Mouse (Mus musculus): Measurements from ENCODE around the gene Arvcf. TPM values are rescaled to one million over a fixed set of nuclear protein-coding genes. Genes with fewer than 3 reads are reported as not detected.

The Arvcf gene
- polyA plus RNA-seq, 1 experiment from 2014 or later, result 20.6 TPM

DNA sequence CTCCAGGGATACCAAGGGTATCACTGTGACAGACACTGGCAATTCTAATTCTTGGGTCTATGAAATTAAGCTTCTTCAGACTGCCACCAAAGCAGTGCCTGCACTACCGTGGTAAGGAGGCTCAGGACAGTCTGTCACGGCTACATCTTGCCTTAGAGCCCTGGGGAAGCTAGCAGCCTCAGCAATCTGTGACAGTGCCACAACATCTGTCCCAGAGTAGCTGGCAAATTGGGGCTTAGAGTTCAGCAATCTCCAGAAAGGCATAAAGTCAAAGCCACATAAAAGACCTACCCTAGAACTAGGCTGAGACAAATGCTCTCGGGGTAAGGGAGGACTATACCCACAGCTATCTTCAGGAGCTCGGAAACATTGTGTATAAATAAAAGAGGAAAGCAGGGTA, 22.2 kb upstream of the Arvcf start:
- ATAC-seq (replicated peaks; ENCODE audit: low FRiP score, low read depth), result no peak
- Histone ChIP-seq H3K9ac (ENCODE audit: low read depth, low read length) (no peak overlapping the region), H3K27ac (no peak overlapping the region), H3K9me3 (replicated peaks; ENCODE audit: low read length) (no peaks in the 10 kb centered on the region), H3K4me2 (ENCODE audit: low read length) (no peak overlapping the region), H3K36me3 (ENCODE audit: insufficient read depth, low read length) (no peaks in the 10 kb centered on the region), H3K4me3 (replicated peaks; ENCODE audit: low read depth, low read length) (no peak overlapping the region), H3K4me1 (replicated peaks; ENCODE audit: insufficient read depth, low read length) (no peaks in the 10 kb centered on the region), H3K27me3 (ENCODE audit: insufficient read depth, low read length) (no peaks in the 10 kb centered on the region)
- no peak for DNase-seq (ENCODE audit: low spot score)
- WGBS, result 60% methylated on average over 4 of the region's 4 CpGs
- no peak for TF ChIP-seq CTCF (IDR thresholded peaks at IDR 0.05; ENCODE audit: low read depth)

DNA sequence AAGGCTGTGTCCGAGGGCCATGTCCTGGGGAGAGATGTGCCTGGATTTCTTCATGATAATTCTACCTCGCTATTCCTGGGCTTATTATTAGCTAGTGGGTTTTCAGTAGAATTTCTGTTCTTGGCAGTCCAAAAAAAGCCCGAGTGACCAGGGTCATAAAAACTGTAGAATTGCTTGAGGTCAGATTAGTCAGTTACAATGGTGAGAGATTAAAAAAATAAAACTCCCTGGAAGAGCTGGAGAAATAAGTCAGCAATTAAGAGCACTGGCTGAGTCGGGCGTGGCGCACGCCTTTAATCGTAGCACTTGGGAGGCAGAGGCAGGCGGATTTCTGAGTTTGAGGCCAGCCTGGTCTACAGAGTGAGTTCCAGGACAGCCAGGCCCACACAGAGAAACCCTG, 20.0 kb upstream of the Arvcf start:
- TF ChIP-seq CTCF (IDR thresholded peaks at IDR 0.05; ENCODE audit: low read depth), result no peak
- H3K4me2 ChIP-seq (ENCODE audit: low read length), result no peak overlapping the region
- H3K9me3 ChIP-seq (replicated peaks; ENCODE audit: low read length), result no peaks in the 10 kb centered on the region
- no peak for ATAC-seq (replicated peaks; ENCODE audit: low FRiP score, low read depth)
- H3K27me3 ChIP-seq (ENCODE audit: insufficient read depth, low read length), result no peaks in the 10 kb centered on the region
- no peak overlapping the region for H3K9ac ChIP-seq (ENCODE audit: low read depth, low read length)
- H3K4me3 ChIP-seq (replicated peaks; ENCODE audit: low read depth, low read length), result no peak overlapping the region
- no peak overlapping the region for H3K27ac ChIP-seq
- H3K4me1 ChIP-seq (replicated peaks; ENCODE audit: insufficient read depth, low read length), result no peaks in the 10 kb centered on the region
- no peaks in the 10 kb centered on the region for H3K36me3 ChIP-seq (ENCODE audit: insufficient read depth, low read length)
- WGBS, result 89% methylated on average over 9 of the region's 9 CpGs
- no peak for DNase-seq (ENCODE audit: low spot score)

GRCm38 (mm10) chr16:18328524-18328923, 19.5 kb upstream of the Arvcf start:
- no peak overlapping the region for H3K4me3 ChIP-seq (replicated peaks; ENCODE audit: low read depth, low read length)
- H3K36me3 ChIP-seq (ENCODE audit: insufficient read depth, low read length), result no peaks in the 10 kb centered on the region
- H3K27me3 ChIP-seq (ENCODE audit: insufficient read depth, low read length), result no peaks in the 10 kb centered on the region
- DNase-seq (ENCODE audit: low spot score) (no peak), ATAC-seq (replicated peaks; ENCODE audit: low FRiP score, low read depth) (no peak)
- WGBS, result 88% methylated on average over 1 of the region's 1 CpGs
- H3K9ac ChIP-seq (ENCODE audit: low read depth, low read length), result no peak overlapping the region
- no peak overlapping the region for H3K27ac ChIP-seq
- no peaks in the 10 kb centered on the region for H3K9me3 ChIP-seq (replicated peaks; ENCODE audit: low read length)
- no peaks in the 10 kb centered on the region for H3K4me1 ChIP-seq (replicated peaks; ENCODE audit: insufficient read depth, low read length)
- no peak for TF ChIP-seq CTCF (IDR thresholded peaks at IDR 0.05; ENCODE audit: low read depth)
- no peak overlapping the region for H3K4me2 ChIP-seq (ENCODE audit: low read length)

DNA sequence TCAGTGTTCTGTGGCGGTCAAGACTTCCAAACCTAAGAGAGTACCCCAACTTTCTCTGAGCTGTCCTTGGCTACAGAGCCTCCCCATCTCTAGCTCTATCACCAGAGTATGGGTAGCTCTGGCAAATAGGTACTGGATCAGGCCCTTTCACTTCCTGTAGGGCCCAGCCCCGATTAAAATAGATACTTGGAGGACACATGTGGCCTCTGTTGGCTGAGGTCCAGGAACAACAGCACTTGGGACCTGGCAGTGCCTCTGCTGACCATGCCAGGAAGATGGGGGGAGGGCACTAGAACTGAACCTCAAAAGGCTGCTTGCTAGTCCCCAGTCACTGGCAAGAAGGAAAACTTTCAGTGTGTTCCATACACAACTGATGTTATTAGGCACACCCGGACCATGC, 14.0 kb upstream of the Arvcf start:
- no peak overlapping the region for H3K9ac ChIP-seq (ENCODE audit: low read depth, low read length)
- no peaks in the 10 kb centered on the region for H3K9me3 ChIP-seq (replicated peaks; ENCODE audit: low read length)
- no peak overlapping the region for H3K4me3 ChIP-seq (replicated peaks; ENCODE audit: low read depth, low read length)
- no peak for DNase-seq (ENCODE audit: low spot score)
- 72% methylated on average over 3 of the region's 3 CpGs for WGBS
- no peak for TF ChIP-seq CTCF (IDR thresholded peaks at IDR 0.05; ENCODE audit: low read depth)
- H3K27ac ChIP-seq, result no peak overlapping the region
- no peak overlapping the region for H3K4me2 ChIP-seq (ENCODE audit: low read length)
- 0 out of 2 replicates have a peak, but pooled peaks cover 2% of the 10 kb centered on the region for H3K36me3 ChIP-seq (ENCODE audit: insufficient read depth, low read length)
- H3K27me3 ChIP-seq (ENCODE audit: insufficient read depth, low read length), result no peaks in the 10 kb centered on the region
- ATAC-seq (replicated peaks; ENCODE audit: low FRiP score, low read depth), result no peak
- no peaks in the 10 kb centered on the region for H3K4me1 ChIP-seq (replicated peaks; ENCODE audit: insufficient read depth, low read length)

- no peak for ATAC-seq (replicated peaks; ENCODE audit: low FRiP score, low read depth)
- Histone ChIP-seq H3K9me3 (replicated peaks; ENCODE audit: low read length) (no peaks in the 10 kb centered on the region), H3K4me2 (ENCODE audit: low read length) (no peak overlapping the region), H3K36me3 (ENCODE audit: insufficient read depth, low read length) (0 out of 2 replicates have a peak, but pooled peaks cover 4% of the 10 kb centered on the region), H3K9ac (ENCODE audit: low read depth, low read length) (no peak overlapping the region), H3K4me3 (replicated peaks; ENCODE audit: low read depth, low read length) (no peak overlapping the region), H3K27ac (no peak overlapping the region), H3K4me1 (replicated peaks; ENCODE audit: insufficient read depth, low read length) (no peaks in the 10 kb centered on the region), H3K27me3 (ENCODE audit: insufficient read depth, low read length) (no peaks in the 10 kb centered on the region)
- TF ChIP-seq CTCF (IDR thresholded peaks at IDR 0.05; ENCODE audit: low read depth), result no peak
- no peak for DNase-seq (ENCODE audit: low spot score)
- WGBS, result 94% methylated on average over 3 of the region's 3 CpGs
Measured at GRCm38 (mm10) chr16:18335981-18336380, 12.0 kb upstream of the Arvcf start.

GRCm38 (mm10) chr16:18337261-18337660, 10.7 kb upstream of the Arvcf start:
- H3K27ac ChIP-seq, result no peak overlapping the region
- H3K4me1 ChIP-seq (replicated peaks; ENCODE audit: insufficient read depth, low read length), result no peaks in the 10 kb centered on the region
- 0 out of 2 replicates have a peak, but pooled peaks cover 4% of the 10 kb centered on the region for H3K36me3 ChIP-seq (ENCODE audit: insufficient read depth, low read length)
- no peak overlapping the region for H3K4me2 ChIP-seq (ENCODE audit: low read length)
- no peak overlapping the region for H3K4me3 ChIP-seq (replicated peaks; ENCODE audit: low read depth, low read length)
- WGBS, result 85% methylated on average over 4 of the region's 4 CpGs
- H3K9me3 ChIP-seq (replicated peaks; ENCODE audit: low read length), result no peaks in the 10 kb centered on the region
- H3K27me3 ChIP-seq (ENCODE audit: insufficient read depth, low read length), result no peaks in the 10 kb centered on the region
- no peak for TF ChIP-seq CTCF (IDR thresholded peaks at IDR 0.05; ENCODE audit: low read depth)
- no peak for DNase-seq (ENCODE audit: low spot score)
- no peak for ATAC-seq (replicated peaks; ENCODE audit: low FRiP score, low read depth)
- no peak overlapping the region for H3K9ac ChIP-seq (ENCODE audit: low read depth, low read length)

DNA sequence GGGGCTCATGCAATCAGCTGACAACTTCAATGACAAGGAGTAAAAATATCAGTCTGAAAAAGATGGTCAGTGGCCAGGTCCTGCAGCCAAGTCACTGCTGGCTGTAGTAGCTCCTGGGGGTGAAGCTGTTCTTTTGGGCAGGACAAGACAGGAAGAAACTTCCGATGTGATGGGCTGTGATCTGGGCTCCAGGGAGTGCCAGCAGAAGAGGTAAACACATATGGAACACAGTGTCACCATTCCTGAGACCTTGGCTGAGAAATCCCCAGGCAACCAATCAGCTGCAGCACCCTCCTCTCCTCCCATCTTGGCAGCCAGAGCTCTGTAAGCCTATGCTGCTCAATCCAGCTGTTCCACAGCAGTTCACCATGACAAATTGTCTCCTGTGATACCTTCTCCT, 8.1 kb upstream of the Arvcf start:
- TF ChIP-seq CTCF (IDR thresholded peaks at IDR 0.05; ENCODE audit: low read depth), result no peak
- DNase-seq (ENCODE audit: low spot score) (no peak), ATAC-seq (replicated peaks; ENCODE audit: low FRiP score, low read depth) (no peak)
- Histone ChIP-seq H3K9me3 (replicated peaks; ENCODE audit: low read length) (no peaks in the 10 kb centered on the region), H3K4me3 (replicated peaks; ENCODE audit: low read depth, low read length) (no peak overlapping the region), H3K36me3 (ENCODE audit: insufficient read depth, low read length) (0 out of 2 replicates have a peak, but pooled peaks cover 4% of the 10 kb centered on the region), H3K9ac (ENCODE audit: low read depth, low read length) (no peak overlapping the region), H3K4me2 (ENCODE audit: low read length) (no peak overlapping the region), H3K27me3 (ENCODE audit: insufficient read depth, low read length) (no peaks in the 10 kb centered on the region), H3K4me1 (replicated peaks; ENCODE audit: insufficient read depth, low read length) (0 out of 2 replicates have a peak, but pooled peaks cover 6% of the 10 kb centered on the region), H3K27ac (no peak overlapping the region)
- WGBS, result 44% methylated on average over 1 of the region's 1 CpGs
